19 mouse cellular contexts compared by ENCODE assay signal in the genomic region with DNA sequence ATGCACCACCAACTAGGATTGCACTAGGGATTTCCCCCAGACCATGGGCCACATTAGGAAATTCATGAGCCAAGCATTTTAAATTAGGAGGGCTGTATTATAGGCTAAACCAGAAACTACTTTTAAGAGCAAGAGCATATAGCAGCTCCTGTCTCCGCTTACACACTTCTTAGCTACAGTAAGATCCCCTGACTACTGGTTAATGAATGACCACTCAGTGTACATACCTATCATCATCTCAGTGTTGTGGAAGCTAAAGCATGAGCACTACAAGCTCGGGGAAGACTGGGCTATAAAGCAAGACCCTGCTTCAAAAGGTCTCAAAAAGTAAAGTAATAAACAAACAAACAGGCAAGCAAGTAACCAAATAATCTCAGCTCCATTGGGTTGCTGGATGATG.
DNase-seq lines count a peak whose midpoint lies in the region; ATAC-seq and TF ChIP-seq lines count a peak whose summit lies in the region.
"Had no signal": no experiment of that assay in that cellular context is flagged by ENCODE, and none has a peak within 500 bp of the region (broad histone marks: within the 10 kb centered on the region; RNA-seq: fewer than 3 reads in every experiment).

No protein-coding gene starts in this region.

- intact Hi-C loops in left cerebral cortex, adult 2 months (cut with DNase I) = no loop called here
- intact Hi-C loops in left cerebral cortex, postnatal 4 days (cut with DNase I) = no loop called here

- no peaks in the 10 kb centered on the region for H3K9me3 ChIP-seq in hindbrain, embryonic 13.5 days
- no peaks in the 10 kb centered on the region for H3K9me3 ChIP-seq in hindbrain, embryonic 11.5 days (ENCODE audit: control insufficient read depth, low read length)
- no peaks in the 10 kb centered on the region for H3K9me3 ChIP-seq in midbrain, embryonic 14.5 days (ENCODE audit: control insufficient read depth, low read length)
- no peaks in the 10 kb centered on the region for H3K9me3 ChIP-seq in midbrain, postnatal 0 days (ENCODE audit: low read length)
- H3K9me3 ChIP-seq: embryonic facial prominence, embryonic 12.5 days; forebrain, embryonic 12.5 days; heart, embryonic 15.5 days had no signal

- H3K27me3 ChIP-seq in hindbrain, embryonic 13.5 days = no peaks in the 10 kb centered on the region
- no peaks in the 10 kb centered on the region for H3K27me3 ChIP-seq in hindbrain, embryonic 11.5 days (ENCODE audit: control insufficient read depth, insufficient read depth, low read length)
- H3K27me3 ChIP-seq in midbrain, embryonic 14.5 days (ENCODE audit: control insufficient read depth, insufficient read depth, low read length) = no peaks in the 10 kb centered on the region
- H3K27me3 ChIP-seq in midbrain, postnatal 0 days (ENCODE audit: insufficient read depth, low read length) = no peaks in the 10 kb centered on the region
- H3K27me3 ChIP-seq: embryonic facial prominence, embryonic 12.5 days; forebrain, embryonic 12.5 days; heart, embryonic 15.5 days had no signal

- 0 out of 2 replicates have a peak overlapping the region, but pooled peaks have one; percentile 32 for H3K27ac ChIP-seq in hindbrain, embryonic 13.5 days
- H3K27ac ChIP-seq in hindbrain, embryonic 11.5 days (ENCODE audit: low read depth, low read length) = no peak overlapping the region
- H3K27ac ChIP-seq in left cerebral cortex, adult 2 months = peak overlapping the region; percentile 55
- H3K27ac ChIP-seq in midbrain, embryonic 14.5 days (replicated peaks; ENCODE audit: low read depth, low read length) = peak overlapping the region; percentile 52; the same call in 1 of the 2 replicates
- no peak overlapping the region for H3K27ac ChIP-seq in midbrain, postnatal 0 days (ENCODE audit: low read depth, low read length)
- H3K27ac ChIP-seq: embryonic facial prominence, embryonic 12.5 days; heart, adult 2 months; heart, embryonic 15.5 days had no signal

- H3K36me3 ChIP-seq in hindbrain, embryonic 13.5 days = peaks cover 4% of the 10 kb centered on the region; the same call in 1 of the 2 replicates
- H3K36me3 ChIP-seq in hindbrain, embryonic 11.5 days (ENCODE audit: control insufficient read depth, insufficient read depth, low read length) = no peaks in the 10 kb centered on the region
- no peaks in the 10 kb centered on the region for H3K36me3 ChIP-seq in midbrain, embryonic 14.5 days (ENCODE audit: control insufficient read depth, insufficient read depth, low read length)
- H3K36me3 ChIP-seq in midbrain, postnatal 0 days (ENCODE audit: insufficient read depth, low read length) = no peaks in the 10 kb centered on the region; the same call in 1 of the 2 replicates
- H3K36me3 ChIP-seq: embryonic facial prominence, embryonic 12.5 days; forebrain, embryonic 12.5 days had no signal

- 90% methylated on average over 2 of the region's 2 CpGs for WGBS in hindbrain, embryonic 13.5 days
- WGBS in hindbrain, embryonic 11.5 days = 87% methylated on average over 2 of the region's 2 CpGs
- 91% methylated on average over 2 of the region's 2 CpGs for WGBS in midbrain, embryonic 14.5 days
- WGBS in midbrain, postnatal 0 days = 89% methylated on average over 2 of the region's 2 CpGs

- no peak for TF ChIP-seq CTCF in left cerebral cortex, adult 2 months (IDR thresholded peaks at IDR 0.05)
- TF ChIP-seq CTCF in midbrain, postnatal 0 days (IDR thresholded peaks at IDR 0.05) = no peak

- no peak overlapping the region for H3K9ac ChIP-seq in hindbrain, embryonic 13.5 days
- no peak overlapping the region for H3K9ac ChIP-seq in hindbrain, embryonic 11.5 days (ENCODE audit: low read depth, low read length)
- no peak overlapping the region for H3K9ac ChIP-seq in midbrain, embryonic 14.5 days (replicated peaks; ENCODE audit: low read length)
- no peak overlapping the region for H3K9ac ChIP-seq in midbrain, postnatal 0 days (replicated peaks; ENCODE audit: low read length, poor library complexity, severe bottlenecking)
- H3K9ac ChIP-seq: embryonic facial prominence, embryonic 12.5 days; forebrain, embryonic 12.5 days; heart, embryonic 15.5 days had no signal

- no peak overlapping the region for H3K4me3 ChIP-seq in hindbrain, embryonic 13.5 days
- H3K4me3 ChIP-seq in hindbrain, embryonic 11.5 days (ENCODE audit: low read depth, low read length) = no peak overlapping the region
- no peak overlapping the region for H3K4me3 ChIP-seq in left cerebral cortex, adult 2 months
- no peak overlapping the region for H3K4me3 ChIP-seq in midbrain, embryonic 14.5 days (replicated peaks; ENCODE audit: low read depth, low read length)
- H3K4me3 ChIP-seq in midbrain, postnatal 0 days (ENCODE audit: low read depth, low read length) = no peak overlapping the region
- H3K4me3 ChIP-seq: embryonic facial prominence, embryonic 12.5 days; forebrain, embryonic 12.5 days; heart, adult 2 months; heart, embryonic 15.5 days had no signal

- ATAC-seq in hindbrain, embryonic 13.5 days (ENCODE audit: low FRiP score) = no peak
- no peak for ATAC-seq in hindbrain, embryonic 11.5 days (ENCODE audit: low FRiP score)
- ATAC-seq in midbrain, embryonic 14.5 days (ENCODE audit: low FRiP score, low TSS enrichment) = no peak
- ATAC-seq in midbrain, postnatal 0 days (ENCODE audit: low FRiP score) = no peak
- ATAC-seq: forebrain, embryonic 16.5 days had no signal

- peaks cover 59% of the 10 kb centered on the region for H3K4me1 ChIP-seq in hindbrain, embryonic 13.5 days (replicated peaks)
- H3K4me1 ChIP-seq in hindbrain, embryonic 11.5 days (replicated peaks; ENCODE audit: control insufficient read depth, insufficient read depth, low read length) = peaks cover 5% of the 10 kb centered on the region
- peaks cover 44% of the 10 kb centered on the region for H3K4me1 ChIP-seq in midbrain, embryonic 14.5 days (ENCODE audit: control insufficient read depth, insufficient read depth, low read length)
- H3K4me1 ChIP-seq in midbrain, postnatal 0 days (ENCODE audit: insufficient read depth, low read length) = peaks cover 23% of the 10 kb centered on the region; the same call in 1 of the 2 replicates

- H3K4me2 ChIP-seq in hindbrain, embryonic 13.5 days = no peak overlapping the region
- H3K4me2 ChIP-seq in hindbrain, embryonic 11.5 days (replicated peaks; ENCODE audit: low read depth, low read length) = no peak overlapping the region
- H3K4me2 ChIP-seq in midbrain, embryonic 14.5 days (ENCODE audit: low read length) = no peak overlapping the region
- H3K4me2 ChIP-seq in midbrain, postnatal 0 days (ENCODE audit: low read depth, low read length, poor library complexity, severe bottlenecking) = no peak overlapping the region
- H3K4me2 ChIP-seq: embryonic facial prominence, embryonic 12.5 days; forebrain, embryonic 12.5 days; heart, embryonic 11.5 days; heart, embryonic 15.5 days had no signal

- DNase-seq in hindbrain, embryonic 11.5 days (ENCODE audit: low spot score) = no peak
- DNase-seq in left cerebral cortex, adult 2 months (ENCODE audit: extremely low spot score in 1 of 2, low spot score in 2 of 2) = no peak
- no peak for DNase-seq in left cerebral cortex, postnatal 4 days
- DNase-seq in midbrain, embryonic 14.5 days = no peak
- no peak for DNase-seq in midbrain, postnatal 0 days (ENCODE audit: low spot score)
- no peak for DNase-seq in frontal cortex, postnatal 10 days (ENCODE audit: low spot score in 2 of 2)
- DNase-seq: adrenal gland, postnatal 10 days; cerebellum, adult 11 months; cerebellum, adult 8-10 months; cerebellum, postnatal 14 days; gastrocnemius, postnatal 14 days; heart, adult 2 months; heart, postnatal 14 days had no signal

Comparison
In these comparisons a context has a peak if more than half of its experiments do, and no peak if none do; other contexts are left out.
1. H3K27ac ChIP-seq: peak in hindbrain, embryonic 13.5 days (single experiment), left cerebral cortex, adult 2 months (single experiment) and midbrain, embryonic 14.5 days (single experiment); none in hindbrain, embryonic 11.5 days (single experiment) and midbrain, postnatal 0 days (single experiment).